Mouse (Mus musculus) adrenal gland, adult 2 months (tissue): ENCODE results near the gene Adamtsl5. TPM values are rescaled to one million over a fixed set of nuclear protein-coding genes. Genes with fewer than 3 reads are reported as not detected.

Experiments
- DNase-seq: peaks from one replicate; pipeline ENCODE4 v3.0.0; 2021
- polyA plus RNA-seq: library from polyadenylated mRNA; depleted of rRNA; stranded (reverse); fragments of >200 nt; gene quantifications from 2 replicates; pipeline ENCODE4 v1.2.3, GENCODE M21; 2012
- total RNA-seq, 2 experiments: library from RNA; stranded (reverse); gene quantifications; 2 replicates each; pipeline ENCODE4 v1.2.3; 2021

Gene Adamtsl5
- total and polyA plus RNA-seq, 3 experiments: 8.0 to 35.1 (median 10.3) TPM

GRCm38 (mm10) chr10:80342749-80343424 lies 5.3 kb downstream of the Adamtsl5 start:
- DNase-seq: peak; percentile 80

- no peak for DNase-seq
Observed at GRCm38 (mm10) chr10:80342305-80342748, 5.9 kb downstream of the Adamtsl5 start.

- no peak for DNase-seq
Observed at GRCm38 (mm10) chr10:80341491-80342304, 6.5 kb downstream of the Adamtsl5 start.

- DNase-seq: no peak
Observed at GRCm38 (mm10) chr10:80341026-80341425, 7.2 kb downstream of the Adamtsl5 start.

- DNase-seq: peak; percentile 81
Observed at GRCm38 (mm10) chr10:80339941-80340750, 8.1 kb downstream of the Adamtsl5 start.

GRCm38 (mm10) chr10:80336263-80336662 lies 11.9 kb downstream of the Adamtsl5 start:
- DNase-seq: no peak

- no peak for DNase-seq
Observed at GRCm38 (mm10) chr10:80332525-80332989, 15.7 kb downstream of the Adamtsl5 start.

- no peak for DNase-seq
Observed at GRCm38 (mm10) chr10:80331636-80332524, 16.3 kb downstream of the Adamtsl5 start.

GRCm38 (mm10) chr10:80330888-80331287 lies 17.3 kb downstream of the Adamtsl5 start:
- DNase-seq: no peak

GRCm38 (mm10) chr10:80330084-80330483 lies 18.1 kb downstream of the Adamtsl5 start:
- no peak for DNase-seq

- peak; percentile 96 for DNase-seq
Observed at GRCm38 (mm10) chr10:80329273-80330081, 18.7 kb downstream of the Adamtsl5 start, which contains the start of the genes Pcsk4 and Reep6. TSS of gene Pcsk4 (minus strand) at chr10:80329498. TSS of gene Reep6 (plus strand) at chr10:80329953.

GRCm38 (mm10) chr10:80325045-80325444 lies 23.2 kb downstream of the Adamtsl5 start:
- DNase-seq: no peak

- no peak for DNase-seq
Observed at GRCm38 (mm10) chr10:80324120-80325037, 23.8 kb downstream of the Adamtsl5 start.

GRCm38 (mm10) chr10:80323261-80324119 lies 24.7 kb downstream of the Adamtsl5 start:
- DNase-seq: peak; percentile 89

- peak; percentile 70 for DNase-seq
Observed at GRCm38 (mm10) chr10:80322811-80323211, 25.4 kb downstream of the Adamtsl5 start.

- DNase-seq: no peak
Observed at GRCm38 (mm10) chr10:80321670-80322581, 26.3 kb downstream of the Adamtsl5 start.
